In genomic region chr15:93272948-93273347, GRCm38 (mm10) we compare ENCODE assay signal across 13 mouse cellular contexts. TPM values are rescaled to one million over a fixed set of nuclear protein-coding genes. Genes with fewer than 3 reads are reported as not detected.
DNase-seq lines count a peak whose midpoint lies in the region; ATAC-seq lines count a peak whose summit lies in the region.
"Had no signal": no experiment of that assay in that cellular context is flagged by ENCODE, and none has a peak within 500 bp of the region (broad histone marks: within the 10 kb centered on the region; RNA-seq: fewer than 3 reads in every experiment).

No protein-coding gene starts in this region.

- 90% methylated on average over 9 of the region's 9 CpGs for WGBS in hindbrain, embryonic 13.5 days
- 89% methylated on average over 9 of the region's 9 CpGs for WGBS in hindbrain, embryonic 14.5 days
- WGBS in embryonic facial prominence, embryonic 12.5 days = 87% methylated on average over 9 of the region's 9 CpGs
- 40% methylated on average over 9 of the region's 9 CpGs for WGBS in liver, embryonic 15.5 days (ENCODE audit: insufficient replicate concordance)

- no peaks in the 10 kb centered on the region for H3K9me3 ChIP-seq in hindbrain, embryonic 13.5 days
- no peaks in the 10 kb centered on the region for H3K9me3 ChIP-seq in hindbrain, embryonic 14.5 days (ENCODE audit: control insufficient read depth, low read length)
- H3K9me3 ChIP-seq in embryonic facial prominence, embryonic 12.5 days = no peaks in the 10 kb centered on the region
- no peaks in the 10 kb centered on the region for H3K9me3 ChIP-seq in liver, embryonic 15.5 days (replicated peaks)

- H3K4me1 ChIP-seq in hindbrain, embryonic 13.5 days (replicated peaks) = peaks cover 39% of the 10 kb centered on the region
- H3K4me1 ChIP-seq in hindbrain, embryonic 14.5 days (replicated peaks; ENCODE audit: control insufficient read depth, insufficient read depth, low read length) = peaks cover 14% of the 10 kb centered on the region
- H3K4me1 ChIP-seq in embryonic facial prominence, embryonic 12.5 days = peaks cover 19% of the 10 kb centered on the region
- peaks cover 53% of the 10 kb centered on the region for H3K4me1 ChIP-seq in liver, embryonic 15.5 days (replicated peaks)

- ATAC-seq in hindbrain, embryonic 13.5 days (ENCODE audit: low FRiP score) = no peak
- no peak for ATAC-seq in hindbrain, embryonic 14.5 days (ENCODE audit: low FRiP score)
- no peak for ATAC-seq in embryonic facial prominence, embryonic 12.5 days (ENCODE audit: insufficient number of reproducible peaks, insufficient read depth, low FRiP score, low TSS enrichment)
- no peak for ATAC-seq in liver, embryonic 15.5 days (ENCODE audit: insufficient read depth)
- ATAC-seq: activated CD4-positive, CD25-positive, alpha-beta regulatory T cell, adult 4 months had no signal

- H3K36me3 ChIP-seq in hindbrain, embryonic 13.5 days = no peaks in the 10 kb centered on the region; the same call in 1 of the 2 replicates
- no peaks in the 10 kb centered on the region; the same call in 1 of the 2 replicates for H3K36me3 ChIP-seq in hindbrain, embryonic 14.5 days (replicated peaks; ENCODE audit: control insufficient read depth, insufficient read depth)
- no peaks in the 10 kb centered on the region for H3K36me3 ChIP-seq in embryonic facial prominence, embryonic 12.5 days
- H3K36me3 ChIP-seq in liver, embryonic 15.5 days (replicated peaks) = peaks cover 13% of the 10 kb centered on the region; the same call in 1 of the 2 replicates

- H3K9ac ChIP-seq in hindbrain, embryonic 13.5 days = 0 out of 2 replicates have a peak overlapping the region, but pooled peaks have one; percentile 19
- H3K9ac ChIP-seq in hindbrain, embryonic 14.5 days = no peak overlapping the region
- H3K9ac ChIP-seq in embryonic facial prominence, embryonic 12.5 days = no peak overlapping the region
- H3K9ac ChIP-seq in liver, embryonic 15.5 days = no peak overlapping the region

- no peak for DNase-seq in hindbrain, embryonic 14.5 days (ENCODE audit: low spot score)
- DNase-seq in CD4-positive helper T cell, adult 2 months (ENCODE audit: low read depth, low spot score) = peak; percentile 42
- DNase-seq in layer of hippocampus, postnatal 10 days (ENCODE audit: low spot score in 2 of 2) = no peak
- DNase-seq in ovary, postnatal 14 days (ENCODE audit: low spot score) = no peak
- no peak for DNase-seq in adrenal gland, adult 8-10 months
- DNase-seq: layer of hippocampus, postnatal 36 days; lung, postnatal 4 days; thymus, adult 18-20 months had no signal

- no peaks in the 10 kb centered on the region for H3K27me3 ChIP-seq in hindbrain, embryonic 13.5 days
- H3K27me3 ChIP-seq in hindbrain, embryonic 14.5 days (ENCODE audit: control insufficient read depth, insufficient read depth, low read length) = no peaks in the 10 kb centered on the region
- no peaks in the 10 kb centered on the region for H3K27me3 ChIP-seq in embryonic facial prominence, embryonic 12.5 days
- no peaks in the 10 kb centered on the region for H3K27me3 ChIP-seq in liver, embryonic 15.5 days

- no peak overlapping the region for H3K27ac ChIP-seq in hindbrain, embryonic 13.5 days
- H3K27ac ChIP-seq in hindbrain, embryonic 14.5 days = no peak overlapping the region
- no peak overlapping the region for H3K27ac ChIP-seq in embryonic facial prominence, embryonic 12.5 days
- H3K27ac ChIP-seq in liver, embryonic 15.5 days (replicated peaks) = no peak overlapping the region
- H3K27ac ChIP-seq: kidney, postnatal 0 days had no signal

- peak overlapping the region; percentile 72; the same call in 1 of the 2 replicates for H3K4me2 ChIP-seq in hindbrain, embryonic 13.5 days
- H3K4me2 ChIP-seq in hindbrain, embryonic 14.5 days (replicated peaks) = no peak overlapping the region
- peak overlapping the region; percentile 71 for H3K4me2 ChIP-seq in embryonic facial prominence, embryonic 12.5 days (replicated peaks)
- H3K4me2 ChIP-seq in liver, embryonic 15.5 days = peak overlapping the region; percentile 89

- H3K4me3 ChIP-seq in hindbrain, embryonic 13.5 days = no peak overlapping the region
- H3K4me3 ChIP-seq in hindbrain, embryonic 14.5 days (replicated peaks; ENCODE audit: low read length) = no peak overlapping the region
- no peak overlapping the region for H3K4me3 ChIP-seq in embryonic facial prominence, embryonic 12.5 days
- peak overlapping the region; percentile 11; the same call in 1 of the 2 replicates for H3K4me3 ChIP-seq in liver, embryonic 15.5 days (replicated peaks)

RNA-seq across cellular contexts. Expression of gene Gxylt1, which starts 2.0 kb away (rescaled TPM):
- polyA plus RNA-seq in hindbrain, embryonic 13.5 days (2015; fragmentation: Nextera tagmentation; extraction: Ambion mirVana) = 7.8 and 8.7 TPM in 2 replicates
- 6.5 and 7.3 TPM in 2 replicates for polyA plus RNA-seq in hindbrain, embryonic 14.5 days (2014; fragmentation: Nextera tagmentation; extraction: Ambion mirVana)
- polyA plus RNA-seq in embryonic facial prominence, embryonic 12.5 days (2016; fragmentation: Nextera tagmentation; extraction: Ambion mirVana) = 24.3 and 26.1 TPM in 2 replicates
- 2.8 and 3.1 TPM in 2 replicates for polyA plus RNA-seq in liver, embryonic 15.5 days (2015; fragmentation: Nextera tagmentation; extraction: Ambion mirVana)
- total RNA-seq in layer of hippocampus, postnatal 10 days (2021) = 10 to 100 TPM; 10.5 to 12.0 TPM
- total RNA-seq in adrenal gland, adult 8-10 months (2022) = 10 to 100 TPM; 26.5 to 32.2 (median 31.0) TPM
